Mouse (Mus musculus): ENCODE measurements around the gene Glb1. TPM values are rescaled to one million over a fixed set of nuclear protein-coding genes. Genes with fewer than 3 reads are reported as not detected.

Glb1 gene
- polyA plus RNA-seq, 1 experiment from 2014 or later, result 81.0 TPM

- Histone ChIP-seq H3K36me3 (ENCODE audit: insufficient read depth, low read length) (no peaks in the 10 kb centered on the region), H3K9me3 (ENCODE audit: low read length) (no peaks in the 10 kb centered on the region), H3K4me2 (replicated peaks; ENCODE audit: low read depth, low read length) (no peak overlapping the region), H3K9ac (replicated peaks; ENCODE audit: low read length) (no peak overlapping the region), H3K27ac (ENCODE audit: low read length) (no peak overlapping the region), H3K4me1 (ENCODE audit: insufficient read depth, low read length) (no peaks in the 10 kb centered on the region), H3K27me3 (ENCODE audit: insufficient read depth, low read length) (no peaks in the 10 kb centered on the region), H3K4me3 (ENCODE audit: low read length) (no peak overlapping the region)
- no peak for ATAC-seq (ENCODE audit: low FRiP score, low TSS enrichment)
- 90% methylated on average over 3 of the region's 3 CpGs for WGBS
Measured at GRCm38 (mm10) chr9:114480940-114481339, 80.1 kb downstream of the Glb1 start.

GRCm38 (mm10) chr9:114484771-114485170 is 83.9 kb downstream of the Glb1 start:
- Histone ChIP-seq H3K4me1 (ENCODE audit: insufficient read depth, low read length) (no peaks in the 10 kb centered on the region), H3K9ac (replicated peaks; ENCODE audit: low read length) (no peak overlapping the region), H3K27me3 (ENCODE audit: insufficient read depth, low read length) (no peaks in the 10 kb centered on the region), H3K27ac (ENCODE audit: low read length) (no peak overlapping the region), H3K4me2 (replicated peaks; ENCODE audit: low read depth, low read length) (no peak overlapping the region), H3K36me3 (ENCODE audit: insufficient read depth, low read length) (no peaks in the 10 kb centered on the region), H3K4me3 (ENCODE audit: low read length) (no peak overlapping the region), H3K9me3 (ENCODE audit: low read length) (no peaks in the 10 kb centered on the region)
- 80% methylated on average over 5 of the region's 5 CpGs for WGBS
- no peak for ATAC-seq (ENCODE audit: low FRiP score, low TSS enrichment)

- Histone ChIP-seq H3K36me3 (ENCODE audit: insufficient read depth, low read length) (no peaks in the 10 kb centered on the region), H3K27ac (ENCODE audit: low read length) (no peak overlapping the region), H3K4me3 (ENCODE audit: low read length) (no peak overlapping the region), H3K9me3 (ENCODE audit: low read length) (no peaks in the 10 kb centered on the region), H3K4me1 (ENCODE audit: insufficient read depth, low read length) (no peaks in the 10 kb centered on the region), H3K4me2 (replicated peaks; ENCODE audit: low read depth, low read length) (no peak overlapping the region), H3K27me3 (ENCODE audit: insufficient read depth, low read length) (no peaks in the 10 kb centered on the region), H3K9ac (replicated peaks; ENCODE audit: low read length) (no peak overlapping the region)
- ATAC-seq (ENCODE audit: low FRiP score, low TSS enrichment), result no peak
- 57% methylated on average over 4 of the region's 4 CpGs for WGBS
Measured at GRCm38 (mm10) chr9:114486808-114487207, 85.9 kb downstream of the Glb1 start.

- 73% methylated on average over 23 of the region's 23 CpGs for WGBS
- H3K27ac ChIP-seq (ENCODE audit: low read length), result no peak overlapping the region
- H3K9ac ChIP-seq (replicated peaks; ENCODE audit: low read length), result no peak overlapping the region
- H3K27me3 ChIP-seq (ENCODE audit: insufficient read depth, low read length), result no peaks in the 10 kb centered on the region
- peak; percentile 46; the same call in 1 of the 2 replicates for ATAC-seq (ENCODE audit: low FRiP score, low TSS enrichment)
- H3K4me1 ChIP-seq (ENCODE audit: insufficient read depth, low read length), result no peaks in the 10 kb centered on the region
- H3K36me3 ChIP-seq (ENCODE audit: insufficient read depth, low read length), result no peaks in the 10 kb centered on the region
- H3K4me2 ChIP-seq (replicated peaks; ENCODE audit: low read depth, low read length), result no peak overlapping the region
- H3K9me3 ChIP-seq (ENCODE audit: low read length), result no peaks in the 10 kb centered on the region
- H3K4me3 ChIP-seq (ENCODE audit: low read length), result no peak overlapping the region
Measured at GRCm38 (mm10) chr9:114487481-114488258, 86.8 kb downstream of the Glb1 start.

- peaks cover 5% of the 10 kb centered on the region; the same call in 1 of the 2 replicates for H3K27me3 ChIP-seq (ENCODE audit: insufficient read depth, low read length)
- no peak overlapping the region for H3K4me2 ChIP-seq (replicated peaks; ENCODE audit: low read depth, low read length)
- no peak overlapping the region for H3K27ac ChIP-seq (ENCODE audit: low read length)
- H3K4me1 ChIP-seq (ENCODE audit: insufficient read depth, low read length), result no peaks in the 10 kb centered on the region
- H3K36me3 ChIP-seq (ENCODE audit: insufficient read depth, low read length), result no peaks in the 10 kb centered on the region
- no peak overlapping the region for H3K9ac ChIP-seq (replicated peaks; ENCODE audit: low read length)
- no peak overlapping the region for H3K4me3 ChIP-seq (ENCODE audit: low read length)
- whole genome bisulfite sequencing, result 79% methylated on average over 7 of the region's 7 CpGs
- no peaks in the 10 kb centered on the region for H3K9me3 ChIP-seq (ENCODE audit: low read length)
- no peak for ATAC-seq (ENCODE audit: low FRiP score, low TSS enrichment)
Measured at GRCm38 (mm10) chr9:114496469-114496868, 95.6 kb downstream of the Glb1 start.

- WGBS, result 5% methylated on average over 11 of the region's 11 CpGs
- H3K4me3 ChIP-seq (ENCODE audit: low read length), result no peak overlapping the region
- no peak overlapping the region; the same call in 1 of the 2 replicates for H3K9ac ChIP-seq (replicated peaks; ENCODE audit: low read length)
- ATAC-seq (ENCODE audit: low FRiP score, low TSS enrichment), result peak; percentile 81
- H3K36me3 ChIP-seq (ENCODE audit: insufficient read depth, low read length), result no peaks in the 10 kb centered on the region
- peak overlapping the region; percentile 34; the same call in 1 of the 2 replicates for H3K4me2 ChIP-seq (replicated peaks; ENCODE audit: low read depth, low read length)
- H3K27me3 ChIP-seq (ENCODE audit: insufficient read depth, low read length), result peaks cover 5% of the 10 kb centered on the region; the same call in 1 of the 2 replicates
- no peak overlapping the region for H3K27ac ChIP-seq (ENCODE audit: low read length)
- H3K4me1 ChIP-seq (ENCODE audit: insufficient read depth, low read length), result no peaks in the 10 kb centered on the region
- no peaks in the 10 kb centered on the region for H3K9me3 ChIP-seq (ENCODE audit: low read length)
Measured at GRCm38 (mm10) chr9:114498218-114498617, 97.3 kb downstream of the Glb1 start.

GRCm38 (mm10) chr9:114499783-114500515 is 99.1 kb downstream of the Glb1 start:
- no peaks in the 10 kb centered on the region for H3K9me3 ChIP-seq (ENCODE audit: low read length)
- H3K4me2 ChIP-seq (replicated peaks; ENCODE audit: low read depth, low read length), result 0 out of 2 replicates have a peak overlapping the region, but pooled peaks have one; percentile 7
- peaks cover 5% of the 10 kb centered on the region; the same call in 1 of the 2 replicates for H3K27me3 ChIP-seq (ENCODE audit: insufficient read depth, low read length)
- H3K27ac ChIP-seq (ENCODE audit: low read length), result no peak overlapping the region
- H3K4me3 ChIP-seq (ENCODE audit: low read length), result no peak overlapping the region
- 18% methylated on average over 15 of the region's 15 CpGs for WGBS
- no peaks in the 10 kb centered on the region for H3K36me3 ChIP-seq (ENCODE audit: insufficient read depth, low read length)
- 0 out of 2 replicates have a peak, but pooled peaks have one; percentile 46 for ATAC-seq (ENCODE audit: low FRiP score, low TSS enrichment)
- H3K9ac ChIP-seq (replicated peaks; ENCODE audit: low read length), result no peak overlapping the region
- no peaks in the 10 kb centered on the region for H3K4me1 ChIP-seq (ENCODE audit: insufficient read depth, low read length)

- no peak overlapping the region for H3K4me2 ChIP-seq (replicated peaks; ENCODE audit: low read depth, low read length)
- H3K9ac ChIP-seq (replicated peaks; ENCODE audit: low read length), result no peak overlapping the region
- H3K27ac ChIP-seq (ENCODE audit: low read length), result no peak overlapping the region
- ATAC-seq (ENCODE audit: low FRiP score, low TSS enrichment), result no peak
- WGBS, result 93% methylated on average over 7 of the region's 7 CpGs
- no peaks in the 10 kb centered on the region for H3K9me3 ChIP-seq (ENCODE audit: low read length)
- H3K4me3 ChIP-seq (ENCODE audit: low read length), result no peak overlapping the region
- H3K4me1 ChIP-seq (ENCODE audit: insufficient read depth, low read length), result no peaks in the 10 kb centered on the region
- H3K36me3 ChIP-seq (ENCODE audit: insufficient read depth, low read length), result no peaks in the 10 kb centered on the region
- H3K27me3 ChIP-seq (ENCODE audit: insufficient read depth, low read length), result peaks cover 5% of the 10 kb centered on the region; the same call in 1 of the 2 replicates
Measured at GRCm38 (mm10) chr9:114501111-114501510, 100.2 kb downstream of the Glb1 start.

GRCm38 (mm10) chr9:114501913-114502312 is 101.0 kb downstream of the Glb1 start:
- no peak overlapping the region for H3K27ac ChIP-seq (ENCODE audit: low read length)
- peaks cover 5% of the 10 kb centered on the region; the same call in 1 of the 2 replicates for H3K27me3 ChIP-seq (ENCODE audit: insufficient read depth, low read length)
- H3K4me2 ChIP-seq (replicated peaks; ENCODE audit: low read depth, low read length), result no peak overlapping the region
- ATAC-seq (ENCODE audit: low FRiP score, low TSS enrichment), result no peak
- no peaks in the 10 kb centered on the region for H3K9me3 ChIP-seq (ENCODE audit: low read length)
- no peak overlapping the region for H3K4me3 ChIP-seq (ENCODE audit: low read length)
- no peaks in the 10 kb centered on the region for H3K36me3 ChIP-seq (ENCODE audit: insufficient read depth, low read length)
- no peaks in the 10 kb centered on the region for H3K4me1 ChIP-seq (ENCODE audit: insufficient read depth, low read length)
- WGBS, result 95% methylated on average over 11 of the region's 11 CpGs
- no peak overlapping the region for H3K9ac ChIP-seq (replicated peaks; ENCODE audit: low read length)

All from kidney, embryonic 16.5 days (tissue).